Mouse (Mus musculus): ENCODE measurements around the gene Arhgap24. TPM values are rescaled to one million over a fixed set of nuclear protein-coding genes. Genes with fewer than 3 reads are reported as not detected.

Arhgap24 gene
- polyA plus RNA-seq, 1 experiment from 2014 or later = 7.2 TPM

DNA sequence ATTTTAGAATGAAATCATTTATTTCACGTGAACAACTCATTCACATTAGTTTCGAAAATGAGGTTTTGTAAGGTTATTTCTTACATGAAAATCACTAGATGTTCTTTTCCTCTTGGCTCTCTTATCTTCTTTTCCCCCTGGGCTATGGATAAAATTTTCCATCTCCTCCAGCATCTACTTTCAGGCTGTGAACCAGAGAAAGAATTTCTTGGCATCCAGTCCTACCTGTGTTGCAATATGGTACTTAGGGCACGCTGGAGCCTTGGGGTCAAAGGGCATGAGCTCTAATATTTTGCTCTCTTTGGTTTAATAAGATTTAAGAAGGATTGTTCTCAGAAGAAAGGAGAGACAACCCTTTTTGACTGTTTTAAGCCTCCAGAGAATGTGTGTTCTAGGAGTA lies 132.4 kb downstream of the Arhgap24 start:
- H3K4me3 ChIP-seq = no peak overlapping the region
- no peak for ATAC-seq (ENCODE audit: low FRiP score)
- H3K4me1 ChIP-seq (replicated peaks) = no peaks in the 10 kb centered on the region
- no peaks in the 10 kb centered on the region for H3K36me3 ChIP-seq
- 85% methylated on average over 3 of the region's 3 CpGs for whole genome bisulfite sequencing
- H3K9ac ChIP-seq = no peak overlapping the region
- no peak overlapping the region for H3K27ac ChIP-seq
- no peak overlapping the region for H3K4me2 ChIP-seq
- H3K27me3 ChIP-seq = no peaks in the 10 kb centered on the region
- no peaks in the 10 kb centered on the region for H3K9me3 ChIP-seq

- Histone ChIP-seq H3K4me2 (no peak overlapping the region), H3K4me3 (no peak overlapping the region)
Measured at GRCm38 (mm10) chr5:102614081-102614480, 132.9 kb downstream of the Arhgap24 start.

GRCm38 (mm10) chr5:102615249-102615648 lies 134.1 kb downstream of the Arhgap24 start:
- H3K9ac ChIP-seq = no peak overlapping the region
- H3K4me2 ChIP-seq = no peak overlapping the region
- H3K4me3 ChIP-seq = no peak overlapping the region
- no peaks in the 10 kb centered on the region for H3K9me3 ChIP-seq
- no peaks in the 10 kb centered on the region for H3K4me1 ChIP-seq (replicated peaks)
- WGBS = 96% methylated on average over 6 of the region's 6 CpGs
- no peaks in the 10 kb centered on the region for H3K36me3 ChIP-seq
- H3K27me3 ChIP-seq = no peaks in the 10 kb centered on the region
- ATAC-seq (ENCODE audit: low FRiP score) = no peak
- H3K27ac ChIP-seq = no peak overlapping the region

More at GRCm38 (mm10) chr5:102614081-102614480, 132.9 kb downstream of the Arhgap24 start:
- no peaks in the 10 kb centered on the region for H3K36me3 ChIP-seq
- no peaks in the 10 kb centered on the region for H3K4me1 ChIP-seq (replicated peaks)
- no peaks in the 10 kb centered on the region for H3K9me3 ChIP-seq
- ATAC-seq (ENCODE audit: low FRiP score) = no peak
- no peak overlapping the region for H3K27ac ChIP-seq
- H3K27me3 ChIP-seq = no peaks in the 10 kb centered on the region
- H3K9ac ChIP-seq = no peak overlapping the region
- 96% methylated on average over 2 of the region's 2 CpGs for WGBS

DNA sequence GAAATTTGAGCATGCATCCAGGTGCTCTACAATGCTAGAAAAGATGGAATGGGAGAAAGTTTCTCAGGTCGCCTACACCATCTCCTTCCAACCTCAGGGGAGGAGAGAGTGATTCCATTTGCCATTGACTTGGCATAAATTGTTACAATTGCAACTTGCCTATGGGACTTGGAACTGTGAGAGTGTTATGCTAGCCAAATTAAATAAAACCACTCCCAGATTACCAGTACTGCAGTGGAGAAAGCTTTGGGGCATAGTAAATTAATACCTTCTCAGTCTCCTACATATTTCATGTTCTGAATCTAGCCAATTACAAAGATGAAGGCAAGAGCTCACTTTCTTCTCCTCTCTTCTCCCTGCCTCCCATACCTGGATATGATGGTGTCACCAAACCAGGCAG lies 139.8 kb downstream of the Arhgap24 start:
- no peaks in the 10 kb centered on the region for H3K36me3 ChIP-seq
- no peaks in the 10 kb centered on the region for H3K4me1 ChIP-seq (replicated peaks)
- no peak overlapping the region for H3K27ac ChIP-seq
- H3K9ac ChIP-seq = no peak overlapping the region
- H3K27me3 ChIP-seq = no peaks in the 10 kb centered on the region
- no peak overlapping the region for H3K4me3 ChIP-seq
- H3K4me2 ChIP-seq = no peak overlapping the region
- no peaks in the 10 kb centered on the region for H3K9me3 ChIP-seq
- 93% methylated on average over 1 of the region's 1 CpGs for WGBS
- ATAC-seq (ENCODE audit: low FRiP score) = no peak

DNA sequence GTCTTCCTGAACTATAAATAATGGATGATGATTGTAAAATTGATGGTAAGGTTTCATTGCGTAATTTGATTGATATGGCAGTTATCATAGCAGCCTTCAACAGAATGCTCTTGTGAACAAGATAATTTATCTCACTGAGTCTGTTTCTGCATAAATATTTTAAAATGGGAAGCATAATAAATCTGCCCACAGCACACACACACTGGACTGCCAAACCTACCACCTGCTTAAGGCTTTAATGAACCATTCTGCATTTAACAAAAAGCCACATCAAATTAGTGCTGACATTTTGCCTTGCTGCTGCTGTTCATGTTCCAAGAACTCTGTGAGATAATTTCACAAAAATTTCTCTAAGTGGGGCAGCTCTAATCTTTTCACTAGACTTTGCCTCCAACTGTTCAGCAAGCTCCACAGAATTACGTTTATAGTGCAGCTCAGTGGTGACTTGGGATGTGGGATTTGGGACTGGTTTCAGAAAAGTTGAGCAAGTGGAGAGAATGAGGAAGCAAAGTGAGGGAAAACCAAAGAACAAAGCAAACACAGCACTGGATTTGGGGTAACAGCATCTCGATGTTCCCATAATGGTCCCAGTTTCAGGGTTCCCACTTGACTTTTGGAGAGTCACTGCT lies 142.7 kb downstream of the Arhgap24 start:
- H3K4me1 ChIP-seq (replicated peaks) = 0 out of 2 replicates have a peak, but pooled peaks cover 3% of the 10 kb centered on the region
- H3K27ac ChIP-seq = no peak overlapping the region
- H3K9ac ChIP-seq = no peak overlapping the region
- WGBS = 89% methylated on average over 3 of the region's 3 CpGs
- H3K36me3 ChIP-seq = no peaks in the 10 kb centered on the region
- no peak for ATAC-seq (ENCODE audit: low FRiP score)
- H3K4me3 ChIP-seq = no peak overlapping the region
- no peak overlapping the region for H3K4me2 ChIP-seq
- H3K27me3 ChIP-seq = no peaks in the 10 kb centered on the region
- no peaks in the 10 kb centered on the region for H3K9me3 ChIP-seq

DNA sequence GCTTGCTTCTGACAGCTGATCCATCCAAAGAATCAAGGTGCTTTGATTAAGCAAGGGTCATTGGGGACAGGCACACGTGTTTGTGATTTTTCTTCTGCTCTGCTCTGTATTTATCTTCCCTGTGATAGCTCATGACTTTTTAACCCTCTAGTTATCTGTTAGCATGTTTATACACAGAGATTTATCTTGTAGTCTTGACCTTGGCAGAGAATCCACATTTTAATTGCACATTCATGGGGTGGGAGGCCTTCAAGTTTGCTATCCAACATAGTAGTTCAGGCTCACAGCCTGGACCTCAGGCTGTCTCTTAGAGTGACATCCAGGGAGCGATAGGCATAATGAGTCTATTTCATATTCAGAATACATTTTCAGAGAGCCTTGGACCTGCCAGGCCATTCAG lies 145.5 kb downstream of the Arhgap24 start:
- WGBS = 68% methylated on average over 2 of the region's 2 CpGs
- H3K4me3 ChIP-seq = no peak overlapping the region
- no peaks in the 10 kb centered on the region for H3K36me3 ChIP-seq
- no peak for ATAC-seq (ENCODE audit: low FRiP score)
- H3K27me3 ChIP-seq = no peaks in the 10 kb centered on the region
- no peak overlapping the region for H3K27ac ChIP-seq
- no peak overlapping the region for H3K9ac ChIP-seq
- no peak overlapping the region for H3K4me2 ChIP-seq
- 0 out of 2 replicates have a peak, but pooled peaks cover 3% of the 10 kb centered on the region for H3K4me1 ChIP-seq (replicated peaks)
- no peaks in the 10 kb centered on the region for H3K9me3 ChIP-seq

DNA sequence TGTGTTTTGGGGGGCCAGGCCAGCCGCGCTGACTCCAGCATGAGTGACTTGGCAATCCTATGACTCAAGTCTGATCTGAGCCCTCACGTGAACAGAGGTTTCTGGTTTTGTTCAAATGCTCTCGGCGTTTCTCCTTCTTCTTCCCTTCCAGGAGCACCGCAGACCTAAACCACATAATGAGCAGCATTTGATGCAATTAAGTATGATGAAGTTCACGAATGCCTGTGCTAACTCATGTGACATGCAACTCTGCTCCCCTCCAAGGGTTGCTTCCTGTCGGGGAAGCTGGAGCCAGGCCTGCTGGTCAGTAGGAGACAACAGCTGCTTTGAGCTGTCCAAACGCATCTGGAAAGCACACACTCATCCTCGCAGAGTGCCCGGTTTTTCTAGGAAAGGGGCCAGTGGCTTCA lies 148.2 kb downstream of the Arhgap24 start:
- no peak for ATAC-seq (ENCODE audit: low FRiP score)
- H3K27ac ChIP-seq = no peak overlapping the region
- H3K9ac ChIP-seq = no peak overlapping the region
- no peaks in the 10 kb centered on the region for H3K27me3 ChIP-seq
- H3K4me1 ChIP-seq (replicated peaks) = 0 out of 2 replicates have a peak, but pooled peaks cover 3% of the 10 kb centered on the region
- H3K9me3 ChIP-seq = no peaks in the 10 kb centered on the region
- no peak overlapping the region for H3K4me2 ChIP-seq
- WGBS = 82% methylated on average over 11 of the region's 11 CpGs
- no peak overlapping the region for H3K4me3 ChIP-seq
- no peaks in the 10 kb centered on the region for H3K36me3 ChIP-seq

GRCm38 (mm10) chr5:102635591-102635990 lies 154.4 kb downstream of the Arhgap24 start:
- no peaks in the 10 kb centered on the region for H3K9me3 ChIP-seq
- H3K36me3 ChIP-seq = no peaks in the 10 kb centered on the region
- H3K27me3 ChIP-seq = no peaks in the 10 kb centered on the region
- no peaks in the 10 kb centered on the region for H3K4me1 ChIP-seq (replicated peaks)
- 76% methylated on average over 4 of the region's 4 CpGs for WGBS
- H3K4me3 ChIP-seq = no peak overlapping the region
- no peak overlapping the region for H3K9ac ChIP-seq
- H3K27ac ChIP-seq = no peak overlapping the region
- no peak for ATAC-seq (ENCODE audit: low FRiP score)
- no peak overlapping the region for H3K4me2 ChIP-seq

- Histone ChIP-seq H3K4me3 (no peak overlapping the region), H3K4me2 (no peak overlapping the region), H3K9me3 (no peaks in the 10 kb centered on the region), H3K4me1 (replicated peaks) (no peaks in the 10 kb centered on the region), H3K27ac (no peak overlapping the region), H3K36me3 (no peaks in the 10 kb centered on the region), H3K27me3 (no peaks in the 10 kb centered on the region), H3K9ac (no peak overlapping the region)
- 79% methylated on average over 7 of the region's 7 CpGs for WGBS
- no peak for ATAC-seq (ENCODE audit: low FRiP score)
Measured at GRCm38 (mm10) chr5:102639782-102640559, 158.8 kb downstream of the Arhgap24 start.

DNA sequence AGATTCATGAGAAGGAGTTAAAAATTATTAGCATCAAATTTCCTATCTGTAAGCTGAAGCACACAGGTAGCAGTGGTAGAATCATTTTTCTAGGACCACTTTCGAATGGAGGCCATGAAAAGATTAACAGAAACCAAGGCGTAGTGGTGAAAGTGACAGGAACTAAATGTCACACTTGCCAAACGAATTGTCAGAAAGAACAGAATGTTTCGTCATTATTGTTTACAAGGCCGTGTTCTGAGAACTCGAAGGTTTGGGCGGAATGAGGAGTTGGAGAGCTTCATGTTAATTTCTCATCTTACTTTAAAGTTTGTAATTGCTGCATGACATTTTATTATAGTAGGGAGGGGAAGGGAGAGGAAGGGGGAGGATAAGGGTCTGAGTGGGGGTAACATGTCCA lies 162.2 kb downstream of the Arhgap24 start:
- WGBS = 93% methylated on average over 7 of the region's 7 CpGs
- ATAC-seq (ENCODE audit: low FRiP score) = no peak

DNA sequence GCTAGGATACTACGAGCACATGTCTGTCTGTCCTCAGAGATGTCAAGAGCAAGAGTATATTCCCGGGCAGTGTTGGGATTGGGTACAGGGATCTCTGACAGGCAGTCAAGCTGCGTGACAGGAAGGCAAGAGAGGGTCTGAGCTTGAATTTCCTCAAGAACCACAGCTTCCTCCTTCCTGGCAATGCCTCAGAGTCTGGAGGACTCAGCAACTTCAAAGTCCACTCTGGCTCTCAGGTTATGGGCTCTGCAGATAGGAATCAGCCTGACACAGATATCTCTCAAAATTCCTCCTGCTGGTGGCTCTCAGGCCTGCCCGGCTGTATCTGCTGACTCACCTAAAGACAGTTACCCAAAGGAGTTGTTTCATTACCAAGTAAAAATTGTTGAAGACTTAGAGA lies 162.6 kb downstream of the Arhgap24 start:
- Histone ChIP-seq H3K27ac (no peak overlapping the region), H3K4me1 (replicated peaks) (no peaks in the 10 kb centered on the region), H3K9me3 (no peaks in the 10 kb centered on the region), H3K36me3 (no peaks in the 10 kb centered on the region), H3K9ac (no peak overlapping the region), H3K4me3 (no peak overlapping the region), H3K27me3 (no peaks in the 10 kb centered on the region), H3K4me2 (no peak overlapping the region)
- no peak for ATAC-seq (ENCODE audit: low FRiP score)
- 92% methylated on average over 4 of the region's 4 CpGs for WGBS

More for the DNA sequence above, 162.2 kb downstream of the Arhgap24 start:
- Histone ChIP-seq H3K4me2 (no peak overlapping the region), H3K9ac (no peak overlapping the region), H3K9me3 (no peaks in the 10 kb centered on the region), H3K27me3 (no peaks in the 10 kb centered on the region), H3K27ac (no peak overlapping the region), H3K36me3 (no peaks in the 10 kb centered on the region), H3K4me3 (no peak overlapping the region), H3K4me1 (replicated peaks) (no peaks in the 10 kb centered on the region)

DNA sequence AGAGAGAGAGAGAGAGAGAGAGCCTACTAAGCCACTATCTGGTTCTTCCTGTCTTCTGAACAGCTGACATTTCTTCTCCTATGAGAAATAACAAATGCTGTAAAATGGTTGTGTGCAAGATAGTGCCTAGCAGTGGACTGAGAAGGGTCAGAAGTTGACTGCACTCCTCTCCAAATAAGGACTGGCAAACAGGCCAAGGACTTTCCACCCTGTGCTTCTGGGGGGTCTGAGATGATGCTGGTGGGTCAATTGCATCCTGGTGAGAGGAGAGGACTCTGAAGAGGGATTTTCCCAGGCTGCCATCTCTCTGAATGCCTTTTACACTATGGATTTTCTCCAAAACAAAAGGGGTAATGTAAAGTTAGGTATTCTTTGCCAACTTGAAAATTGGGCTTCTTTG lies 177.9 kb downstream of the Arhgap24 start:
- no peak overlapping the region for H3K4me3 ChIP-seq
- no peak overlapping the region for H3K27ac ChIP-seq
- H3K4me1 ChIP-seq (replicated peaks) = no peaks in the 10 kb centered on the region; the same call in 1 of the 2 replicates
- ATAC-seq (ENCODE audit: low FRiP score) = no peak
- no peaks in the 10 kb centered on the region for H3K9me3 ChIP-seq
- H3K9ac ChIP-seq = no peak overlapping the region
- no peaks in the 10 kb centered on the region for H3K36me3 ChIP-seq
- no peaks in the 10 kb centered on the region for H3K27me3 ChIP-seq
- no peak overlapping the region for H3K4me2 ChIP-seq

Measured in hindbrain, embryonic 13.5 days (tissue).